Mouse (Mus musculus): ENCODE results near the gene Robo4.

The Robo4 gene

GRCm38 (mm10) chr9:37420676-37421075, 19.0 kb downstream of the Robo4 start:
- H3K27me3 ChIP-seq (ENCODE audit: control insufficient read depth, insufficient read depth, low read length, poor library complexity, severe bottlenecking) = no peaks in the 10 kb centered on the region
- DNase-seq (ENCODE audit: low read depth, low spot score) = peak; percentile 88
- no peaks in the 10 kb centered on the region for H3K36me3 ChIP-seq (ENCODE audit: control insufficient read depth, insufficient read depth, low read length, poor library complexity, severe bottlenecking)

- no peaks in the 10 kb centered on the region for H3K36me3 ChIP-seq (ENCODE audit: control insufficient read depth, insufficient read depth, low read length, poor library complexity, severe bottlenecking)
- no peaks in the 10 kb centered on the region for H3K27me3 ChIP-seq (ENCODE audit: control insufficient read depth, insufficient read depth, low read length, poor library complexity, severe bottlenecking)
- DNase-seq (ENCODE audit: low read depth, low spot score) = peak; percentile 54
Observed at GRCm38 (mm10) chr9:37421239-37421638, 19.5 kb downstream of the Robo4 start.

GRCm38 (mm10) chr9:37429326-37429725, 27.6 kb downstream of the Robo4 start:
- Histone ChIP-seq H3K27me3 (ENCODE audit: control insufficient read depth, insufficient read depth, low read length, poor library complexity, severe bottlenecking) (no peaks in the 10 kb centered on the region), H3K36me3 (ENCODE audit: control insufficient read depth, insufficient read depth, low read length, poor library complexity, severe bottlenecking) (no peaks in the 10 kb centered on the region)
- no peak for DNase-seq (ENCODE audit: low read depth, low spot score)

GRCm38 (mm10) chr9:37430582-37430981, 28.9 kb downstream of the Robo4 start:
- DNase-seq (ENCODE audit: low read depth, low spot score) = peak; percentile 89
- Histone ChIP-seq H3K36me3 (ENCODE audit: control insufficient read depth, insufficient read depth, low read length, poor library complexity, severe bottlenecking) (no peaks in the 10 kb centered on the region), H3K27me3 (ENCODE audit: control insufficient read depth, insufficient read depth, low read length, poor library complexity, severe bottlenecking) (no peaks in the 10 kb centered on the region)

- DNase-seq (ENCODE audit: low read depth, low spot score) = peak; percentile 32
- Histone ChIP-seq H3K36me3 (ENCODE audit: control insufficient read depth, insufficient read depth, low read length, poor library complexity, severe bottlenecking) (no peaks in the 10 kb centered on the region), H3K27me3 (ENCODE audit: control insufficient read depth, insufficient read depth, low read length, poor library complexity, severe bottlenecking) (no peaks in the 10 kb centered on the region; the same call in 1 of the 2 replicates)
Observed at GRCm38 (mm10) chr9:37432026-37432666, 30.4 kb downstream of the Robo4 start.

GRCm38 (mm10) chr9:37432720-37433421, 31.2 kb downstream of the Robo4 start, which contains the start of gene Robo3:
TSS of gene Robo3 (minus strand) at chr9:37433246.
- no peaks in the 10 kb centered on the region; the same call in 1 of the 2 replicates for H3K27me3 ChIP-seq (ENCODE audit: control insufficient read depth, insufficient read depth, low read length, poor library complexity, severe bottlenecking)
- no peak for DNase-seq (ENCODE audit: low read depth, low spot score)
- no peaks in the 10 kb centered on the region for H3K36me3 ChIP-seq (ENCODE audit: control insufficient read depth, insufficient read depth, low read length, poor library complexity, severe bottlenecking)

- Histone ChIP-seq H3K27me3 (ENCODE audit: control insufficient read depth, insufficient read depth, low read length, poor library complexity, severe bottlenecking) (no peaks in the 10 kb centered on the region; the same call in 1 of the 2 replicates), H3K36me3 (ENCODE audit: control insufficient read depth, insufficient read depth, low read length, poor library complexity, severe bottlenecking) (no peaks in the 10 kb centered on the region)
- DNase-seq (ENCODE audit: low read depth, low spot score) = no peak
Observed at GRCm38 (mm10) chr9:37433823-37434560, 32.3 kb downstream of the Robo4 start.

- no peak for DNase-seq (ENCODE audit: low read depth, low spot score)
- H3K27me3 ChIP-seq (ENCODE audit: control insufficient read depth, insufficient read depth, low read length, poor library complexity, severe bottlenecking) = no peaks in the 10 kb centered on the region; the same call in 1 of the 2 replicates
- H3K36me3 ChIP-seq (ENCODE audit: control insufficient read depth, insufficient read depth, low read length, poor library complexity, severe bottlenecking) = no peaks in the 10 kb centered on the region
Observed at GRCm38 (mm10) chr9:37434932-37435331, 33.2 kb downstream of the Robo4 start.

GRCm38 (mm10) chr9:37435616-37436015, 33.9 kb downstream of the Robo4 start:
- no peak for DNase-seq (ENCODE audit: low read depth, low spot score)
- Histone ChIP-seq H3K36me3 (ENCODE audit: control insufficient read depth, insufficient read depth, low read length, poor library complexity, severe bottlenecking) (no peaks in the 10 kb centered on the region), H3K27me3 (ENCODE audit: control insufficient read depth, insufficient read depth, low read length, poor library complexity, severe bottlenecking) (no peaks in the 10 kb centered on the region; the same call in 1 of the 2 replicates)

GRCm38 (mm10) chr9:37437772-37438735, 36.4 kb downstream of the Robo4 start:
- DNase-seq (ENCODE audit: low read depth, low spot score) = no peak
- H3K36me3 ChIP-seq (ENCODE audit: control insufficient read depth, insufficient read depth, low read length, poor library complexity, severe bottlenecking) = no peaks in the 10 kb centered on the region

GRCm38 (mm10) chr9:37452401-37452800, 50.7 kb downstream of the Robo4 start:
- H3K36me3 ChIP-seq (ENCODE audit: control insufficient read depth, insufficient read depth, low read length, poor library complexity, severe bottlenecking) = no peaks in the 10 kb centered on the region

More at GRCm38 (mm10) chr9:37437772-37438735, 36.4 kb downstream of the Robo4 start:
- no peaks in the 10 kb centered on the region; the same call in 1 of the 2 replicates for H3K27me3 ChIP-seq (ENCODE audit: control insufficient read depth, insufficient read depth, low read length, poor library complexity, severe bottlenecking)

GRCm38 (mm10) chr9:37453328-37453727, 51.6 kb downstream of the Robo4 start:
- H3K36me3 ChIP-seq (ENCODE audit: control insufficient read depth, insufficient read depth, low read length, poor library complexity, severe bottlenecking) = no peaks in the 10 kb centered on the region
- peaks cover 1% of the 10 kb centered on the region; the same call in 1 of the 2 replicates for H3K27me3 ChIP-seq (ENCODE audit: control insufficient read depth, insufficient read depth, low read length, poor library complexity, severe bottlenecking)
- DNase-seq (ENCODE audit: low read depth, low spot score) = no peak

More at GRCm38 (mm10) chr9:37452401-37452800, 50.7 kb downstream of the Robo4 start:
- H3K27me3 ChIP-seq (ENCODE audit: control insufficient read depth, insufficient read depth, low read length, poor library complexity, severe bottlenecking) = peaks cover 1% of the 10 kb centered on the region; the same call in 1 of the 2 replicates
- DNase-seq (ENCODE audit: low read depth, low spot score) = no peak

- Histone ChIP-seq H3K27me3 (ENCODE audit: control insufficient read depth, insufficient read depth, low read length, poor library complexity, severe bottlenecking) (peaks cover 1% of the 10 kb centered on the region; the same call in 1 of the 2 replicates), H3K36me3 (ENCODE audit: control insufficient read depth, insufficient read depth, low read length, poor library complexity, severe bottlenecking) (no peaks in the 10 kb centered on the region)
- no peak for DNase-seq (ENCODE audit: low read depth, low spot score)
Observed at GRCm38 (mm10) chr9:37454011-37454492, 52.4 kb downstream of the Robo4 start.

GRCm38 (mm10) chr9:37454991-37455390, 53.3 kb downstream of the Robo4 start:
- Histone ChIP-seq H3K27me3 (ENCODE audit: control insufficient read depth, insufficient read depth, low read length, poor library complexity, severe bottlenecking) (peaks cover 1% of the 10 kb centered on the region; the same call in 1 of the 2 replicates), H3K36me3 (ENCODE audit: control insufficient read depth, insufficient read depth, low read length, poor library complexity, severe bottlenecking) (no peaks in the 10 kb centered on the region)
- no peak for DNase-seq (ENCODE audit: low read depth, low spot score)
